Mouse (Mus musculus): Measurements from ENCODE around the gene Asb8.

Asb8 gene

DNA sequence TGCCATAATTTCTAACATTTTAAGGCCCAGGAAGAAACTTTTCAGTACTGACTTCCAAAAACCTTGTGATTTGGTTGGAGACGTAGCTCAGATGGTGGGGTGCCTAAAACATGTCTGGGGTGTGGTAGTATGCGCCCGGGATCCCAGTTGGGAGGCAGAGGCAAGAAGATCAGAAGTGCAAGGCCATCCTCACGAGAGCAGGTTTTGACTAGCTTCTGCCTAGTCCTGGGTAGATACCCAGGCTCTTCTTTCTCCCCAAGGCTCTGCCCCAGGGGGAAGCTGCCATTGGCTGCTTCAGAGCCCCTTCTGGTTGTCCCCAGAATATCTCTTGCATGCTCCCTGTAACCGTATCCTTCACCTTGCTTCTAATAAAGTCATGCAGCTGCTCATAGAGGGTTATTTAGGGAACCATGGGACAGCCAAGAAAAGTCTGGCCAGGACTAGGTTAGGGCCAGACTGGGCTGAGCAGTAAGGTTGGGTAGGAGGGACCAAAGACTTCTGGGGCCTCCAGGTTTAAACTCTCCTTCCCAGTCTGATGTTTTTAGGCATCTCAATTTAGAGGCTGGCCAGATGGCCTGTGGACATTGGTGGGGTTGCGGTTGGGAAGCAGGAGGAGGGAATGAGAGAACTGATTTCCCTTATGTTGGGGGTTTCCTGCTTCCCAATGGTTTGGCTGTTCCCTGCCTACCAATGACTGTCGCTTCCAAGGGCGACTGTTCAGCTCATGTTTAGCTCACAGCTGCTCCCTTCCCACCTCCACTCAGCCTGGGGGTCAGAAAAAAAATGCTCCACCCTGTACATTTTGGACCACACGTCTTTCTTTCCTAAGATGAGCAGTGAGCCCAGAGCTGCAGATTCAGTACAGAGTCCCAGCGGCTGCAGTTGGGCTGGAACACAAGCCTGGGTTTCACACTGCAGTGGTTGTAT lies 50.3 kb downstream of the Asb8 start:
- DNase-seq: no peak

DNA sequence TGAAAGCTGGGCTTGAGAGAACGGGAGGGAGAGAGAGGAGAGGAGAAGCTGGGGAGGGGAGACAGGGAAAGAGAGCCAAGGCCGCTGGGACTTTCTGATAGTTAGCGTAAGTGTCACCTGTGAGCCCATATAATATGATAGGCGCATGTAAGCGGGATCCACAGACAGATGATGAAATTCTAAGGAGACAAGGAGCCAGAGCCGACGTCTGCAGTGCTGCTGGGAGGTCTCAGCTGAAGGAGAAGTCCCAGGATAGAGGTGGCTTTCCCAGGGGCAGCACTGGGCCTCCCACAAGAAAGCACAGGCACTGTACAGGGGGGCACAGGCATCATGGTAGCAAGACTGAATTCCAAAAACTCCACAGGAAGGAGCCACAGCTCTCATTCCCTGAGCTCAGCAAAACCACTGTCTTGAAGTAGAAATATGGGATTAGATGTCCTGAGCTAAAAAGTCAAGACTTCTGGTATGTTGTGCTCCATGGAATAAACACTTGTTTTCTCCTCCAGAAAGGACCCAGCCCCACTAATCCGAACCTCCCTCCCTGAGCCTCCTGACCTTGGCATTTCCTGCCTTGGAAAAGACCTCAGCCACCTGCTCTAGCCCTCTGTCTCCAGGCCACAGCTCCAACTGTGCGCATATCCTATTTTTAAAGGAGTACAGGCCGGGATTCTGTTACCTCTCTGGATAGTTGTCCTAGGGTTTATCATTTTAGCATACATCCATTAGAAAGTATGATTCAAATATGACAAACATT lies 51.1 kb downstream of the Asb8 start:
- no peak for DNase-seq

DNA sequence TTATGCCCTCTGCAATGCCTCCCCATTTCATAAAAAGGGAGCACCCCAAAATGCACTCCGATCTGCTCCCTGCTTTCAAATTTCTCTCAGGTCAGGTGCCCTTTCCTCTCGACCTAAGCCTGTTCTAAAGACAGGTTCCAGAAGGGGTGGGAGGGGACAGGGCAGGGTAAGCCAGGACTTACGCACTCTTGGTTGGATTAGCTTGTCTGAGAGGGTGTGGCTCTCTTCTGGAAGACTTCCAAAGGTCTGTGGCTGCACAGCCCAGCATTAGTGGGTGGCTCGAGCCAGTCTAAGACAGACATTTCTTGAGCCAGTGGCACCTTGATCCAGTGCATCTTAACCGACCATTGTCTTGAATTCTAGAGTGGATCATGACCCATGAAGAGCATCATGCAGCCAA lies 53.6 kb downstream of the Asb8 start:
- DNase-seq: no peak

DNA sequence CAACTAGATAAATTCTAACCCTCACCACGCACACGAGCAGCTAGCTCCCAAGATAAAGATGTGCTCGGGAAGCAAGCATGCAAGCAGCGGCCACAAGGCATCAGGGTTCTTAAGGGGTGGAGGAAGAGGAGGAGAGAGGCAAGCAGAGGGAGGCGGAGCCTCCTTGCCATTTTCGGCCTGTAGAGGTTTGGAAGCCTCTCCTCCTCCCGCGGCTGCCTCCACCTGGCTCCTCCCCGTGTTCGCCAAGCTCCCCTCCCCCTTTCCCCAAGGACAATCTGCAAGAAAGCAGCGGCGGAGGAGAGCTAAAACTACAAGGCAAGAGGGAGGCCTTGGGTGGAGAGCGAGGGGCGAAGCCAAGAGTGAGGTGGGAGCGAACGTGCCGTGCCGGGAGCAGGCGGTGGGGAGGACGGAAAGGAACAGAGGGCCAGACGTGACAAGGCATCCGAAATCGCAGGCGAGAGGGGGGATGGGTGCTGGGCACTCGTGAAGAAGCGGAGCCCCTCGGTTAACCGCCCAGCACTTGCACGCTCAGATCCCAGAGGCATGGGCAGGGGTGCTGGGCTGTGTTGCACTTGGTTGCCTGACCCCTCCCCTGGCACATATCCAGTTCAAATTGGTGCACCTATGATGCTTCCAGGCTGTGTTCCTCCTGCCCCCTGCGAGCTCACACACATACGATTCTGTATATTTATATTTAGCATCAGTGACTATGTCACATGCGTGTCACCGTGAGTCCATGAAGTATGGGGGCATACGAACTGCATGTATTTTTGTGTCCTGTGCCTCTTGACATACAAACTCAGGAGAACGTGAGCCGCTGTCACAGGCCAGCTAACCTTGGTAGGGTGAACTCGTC lies 56.9 kb downstream of the Asb8 start:
- DNase-seq: peak; percentile 82

DNA sequence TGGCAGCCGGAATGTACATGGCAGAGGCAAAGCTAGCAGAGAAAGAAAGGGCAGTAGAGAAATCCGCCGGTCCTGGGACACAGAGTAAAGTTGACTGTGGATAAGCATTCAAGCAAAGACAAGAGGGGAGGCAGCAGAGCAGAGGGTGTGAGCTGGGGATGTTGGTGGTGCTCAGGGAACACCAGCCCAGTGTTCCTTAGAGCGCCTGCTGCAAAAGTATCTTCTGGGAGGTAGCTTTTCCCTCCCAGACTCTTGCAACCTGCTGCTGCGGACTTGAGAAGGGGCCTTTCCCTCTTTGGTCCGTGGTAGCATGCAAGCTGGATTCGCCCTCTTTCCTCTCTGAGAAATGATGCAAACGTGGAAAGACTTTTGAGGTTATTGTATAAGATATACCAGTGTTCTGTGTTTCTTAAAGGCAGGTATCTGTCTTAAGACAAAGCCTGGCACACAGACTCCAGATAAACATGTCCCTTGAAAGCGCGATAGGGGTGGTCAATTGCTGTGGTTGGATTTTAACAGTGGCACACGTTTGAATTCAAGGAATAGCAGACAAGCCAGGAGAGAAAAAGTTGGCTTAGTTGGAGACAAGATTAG lies 57.6 kb downstream of the Asb8 start:
- DNase-seq: no peak

DNA sequence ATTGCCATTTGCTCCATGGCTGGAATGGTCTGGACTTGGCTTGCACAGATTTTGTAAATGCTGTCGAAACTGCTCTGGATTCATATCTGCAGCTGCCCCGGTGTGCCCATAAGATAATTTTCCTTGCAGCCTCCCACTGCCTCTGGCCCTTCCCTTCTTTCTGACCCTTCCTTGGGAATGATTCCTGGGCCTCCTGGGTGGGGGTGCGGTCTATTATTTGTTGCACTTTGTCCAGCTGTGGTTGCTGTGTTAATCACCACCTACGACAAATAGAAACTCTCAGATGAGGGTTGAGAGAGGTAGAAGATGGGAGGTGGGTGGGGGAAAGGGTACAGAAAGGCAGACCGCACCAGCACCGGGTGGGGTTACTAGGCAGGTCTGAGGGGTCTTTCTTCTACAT lies 58.2 kb downstream of the Asb8 start:
- DNase-seq: no peak

- no peak for DNase-seq
These were observed 58.9 kb downstream of the Asb8 start for GRCm38 (mm10) chr15:98106506-98106905.

DNA sequence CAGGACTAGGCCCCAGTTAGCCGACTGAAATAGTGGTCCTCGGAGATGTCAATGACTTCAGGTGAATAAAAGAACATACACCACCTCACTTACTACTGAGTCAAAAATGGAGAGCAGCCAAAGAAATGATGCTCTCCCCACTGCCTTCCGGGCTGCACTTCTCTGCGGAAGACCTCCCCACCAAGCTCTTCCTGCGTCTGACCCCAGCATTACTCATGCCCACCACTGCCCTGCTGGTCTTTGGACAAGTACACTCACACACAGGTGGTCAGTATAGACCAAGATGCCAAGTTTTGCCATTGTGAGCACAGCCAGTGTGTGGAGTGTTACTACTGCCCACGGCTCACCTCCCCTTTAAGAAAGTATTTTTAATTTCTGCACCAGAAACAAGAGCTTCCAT lies 63.0 kb downstream of the Asb8 start:
- no peak for DNase-seq

DNA sequence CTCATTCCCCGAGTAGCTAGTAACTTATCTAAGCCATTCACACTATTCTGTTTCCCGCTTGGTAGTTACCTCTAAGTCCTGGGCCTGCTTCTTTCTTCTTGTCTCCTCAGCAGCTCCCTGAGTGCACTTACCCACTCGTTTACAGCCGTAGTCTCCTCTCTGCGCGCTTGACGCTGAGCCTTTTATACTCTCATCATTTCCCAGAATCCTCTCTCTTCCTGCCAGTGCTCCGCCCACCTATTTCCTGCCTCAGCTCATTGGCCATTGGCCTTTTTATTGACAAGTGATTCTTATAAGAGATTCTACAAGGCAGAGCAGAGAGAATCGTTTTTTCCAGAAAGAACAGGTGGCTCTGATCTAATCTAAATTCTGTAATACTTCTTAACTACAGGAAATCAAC lies 66.9 kb downstream of the Asb8 start:
- no peak for DNase-seq

DNA sequence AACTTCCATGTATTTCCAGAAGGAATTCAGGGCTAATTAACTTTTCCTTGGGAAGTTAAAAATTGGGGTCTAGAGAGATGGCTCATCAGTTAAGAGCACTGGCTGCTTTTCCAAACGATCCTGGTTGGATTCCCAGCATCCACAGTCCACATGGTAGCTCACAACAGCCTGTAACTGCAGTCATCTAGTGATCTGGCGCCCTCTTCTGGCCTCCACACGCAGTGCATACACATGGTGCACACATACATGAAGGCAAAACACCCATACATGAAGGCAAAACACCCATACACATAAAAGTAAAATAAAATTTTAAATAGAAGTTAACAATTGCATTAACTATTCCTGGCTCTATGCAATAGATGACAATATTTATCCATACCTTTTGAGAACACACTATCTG lies 68.5 kb downstream of the Asb8 start:
- DNase-seq: no peak

- no peak for DNase-seq
These were observed 70.5 kb downstream of the Asb8 start for GRCm38 (mm10) chr15:98094905-98095304.

GRCm38 (mm10) chr15:98093121-98094011 lies 72.1 kb downstream of the Asb8 start, which contains the start of gene Senp1:
Senp1 (minus strand) TSS chr15:98093744.
- DNase-seq: peak; percentile 93

DNA sequence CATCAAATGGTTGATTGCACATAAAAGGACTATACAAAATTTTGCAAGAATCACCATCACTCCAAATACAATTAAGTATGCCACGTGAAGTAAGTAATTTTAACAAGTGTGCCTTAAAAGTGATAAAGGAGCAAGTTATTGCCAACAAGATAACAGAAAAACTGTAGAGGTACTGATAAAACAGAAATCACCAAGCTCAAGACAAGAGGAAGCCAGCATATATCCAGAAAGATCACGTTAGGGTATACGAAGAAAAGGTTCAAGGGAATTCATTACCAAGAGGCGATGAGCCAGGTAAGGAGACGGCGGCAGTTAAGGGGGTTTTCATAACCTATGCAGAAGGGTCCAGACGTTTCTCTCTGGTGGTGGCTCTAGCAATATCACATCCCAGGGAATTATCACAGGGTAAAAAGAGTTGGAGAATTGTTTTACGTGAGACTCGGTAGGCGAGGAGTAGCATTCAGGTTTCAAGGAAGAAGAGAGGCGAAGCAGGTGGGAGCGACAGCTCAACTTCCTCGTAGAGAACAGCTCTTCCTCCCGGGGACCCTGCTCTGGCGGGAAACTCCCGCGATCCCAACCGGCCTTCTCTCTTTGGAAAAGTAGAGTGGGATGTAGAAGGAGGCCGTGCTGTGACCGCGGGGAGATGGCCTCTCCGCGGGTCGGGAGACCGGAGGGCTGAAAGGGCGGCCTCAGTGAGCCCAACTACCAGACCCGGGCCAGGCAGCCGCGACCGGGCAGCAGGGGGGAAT lies 72.9 kb downstream of the Asb8 start, which contains the start of gene Pfkm:
Gene Pfkm, plus strand, starts transcription at position 218 of the 749 bp plus-strand sequence.
- DNase-seq: no peak

DNA sequence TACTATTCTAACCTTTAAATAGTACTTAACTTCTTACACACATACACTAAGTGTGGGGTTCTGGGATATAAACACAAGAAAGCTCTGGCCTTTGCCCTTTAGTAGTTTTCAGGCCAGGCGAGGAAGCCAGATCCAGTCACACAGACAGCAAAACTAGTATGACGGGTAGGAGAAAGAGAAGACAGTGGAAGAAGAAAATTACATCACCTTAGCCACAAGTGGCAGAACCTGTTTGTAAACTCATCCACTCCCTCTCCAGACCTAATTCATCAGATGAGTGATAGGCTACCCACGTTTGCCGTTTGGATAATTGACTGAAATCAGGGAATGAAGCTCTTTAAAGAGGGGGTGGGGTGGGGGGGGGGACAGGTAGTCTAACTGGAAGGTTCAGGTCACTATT lies 73.6 kb downstream of the Asb8 start:
- no peak for DNase-seq

GRCm38 (mm10) chr15:98089421-98090183 lies 75.8 kb downstream of the Asb8 start:
- DNase-seq: peak; percentile 51

GRCm38 (mm10) chr15:98088889-98089288 lies 76.5 kb downstream of the Asb8 start:
- DNase-seq: peak; percentile 22
